Mouse (Mus musculus) brain, embryonic 14.5 days (tissue): ENCODE measurements around the gene Ihh. TPM values are rescaled to one million over a fixed set of nuclear protein-coding genes. Genes with fewer than 3 reads are reported as not detected.

Experiments
- DNase-seq: peaks from one replicate; pipeline ENCODE4 v3.0.0-alpha.2; 2011; ENCODE audit warnings: low read depth
- CTCF ChIP-seq: fragments of 200-500 bp; IDR thresholded peaks from 2 replicates; pipeline ENCODE4 v1.5.1; 2012; ENCODE audit warnings: inconsistent platforms, mild to moderate bottlenecking, moderate library complexity, borderline replicate concordance; ENCODE audit not compliant: insufficient read depth, insufficient read length; ENCODE audit errors: extremely low read depth
- POLR2A ChIP-seq: fragments of 200-500 bp; IDR thresholded peaks from 2 replicates; pipeline ENCODE4 v1.6.1; 2012; ENCODE audit warnings: mild to moderate bottlenecking, inconsistent platforms, borderline replicate concordance; ENCODE audit not compliant: poor library complexity, insufficient read depth, insufficient read length, severe bottlenecking; ENCODE audit errors: extremely low read depth
- polyA plus RNA-seq: library from polyadenylated mRNA; depleted of rRNA; stranded (reverse); fragments of >200 nt; gene quantifications from 2 replicates; pipeline ENCODE4 v1.2.3, GENCODE M21; 2012; rRNA removed

Ihh gene
- polyA plus RNA-seq, 1 experiment, result 0.57 TPM

- TF ChIP-seq POLR2A (no peak), CTCF (no peak)
- no peak for DNase-seq
These were observed 53.5 kb downstream of the Ihh start for GRCm38 (mm10) chr1:74897976-74898375.

Other genes starting within 250 kb of the Ihh start
- gene Cyp27a1, start 238.1 kb downstream of the Ihh start, polyA plus RNA-seq, result 2.0 and 2.1 TPM in 2 replicates
- gene Prkag3, start 202.5 kb downstream of the Ihh start, polyA plus RNA-seq, result 0.09 and 0.10 TPM in 2 replicates
- 4.4 and 9.1 TPM in 2 replicates for gene Wnt6, start 179.8 kb downstream of the Ihh start, polyA plus RNA-seq
- gene Wnt10a, start 160.2 kb downstream of the Ihh start, polyA plus RNA-seq, result 0.73 and 0.77 TPM in 2 replicates
- 51.5 and 90.9 TPM in 2 replicates for gene Cdk5r2, start 96.7 kb downstream of the Ihh start, polyA plus RNA-seq
- gene Fev, start 66.3 kb downstream of the Ihh start, polyA plus RNA-seq, result 0.47 and 3.4 TPM in 2 replicates
- 0.44 and 1.1 TPM in 2 replicates for gene Cryba2, start 58.5 kb downstream of the Ihh start, polyA plus RNA-seq
- gene Cfap65, start 16.1 kb downstream of the Ihh start, polyA plus RNA-seq, result 2.4 and 3.9 TPM in 2 replicates
- 2.4 and 2.6 TPM in 2 replicates for gene Nhej1, start 173.5 kb upstream of the Ihh start, polyA plus RNA-seq
- gene Slc23a3, start 182.2 kb upstream of the Ihh start, polyA plus RNA-seq, result 0.06 TPM in 1 of 2 replicates, not detected in the other
- 59.8 and 64.9 TPM in 2 replicates for gene Cnppd1, start 191.0 kb upstream of the Ihh start, polyA plus RNA-seq
- gene Retreg2, start 191.1 kb upstream of the Ihh start, polyA plus RNA-seq, result 184 and 196 TPM in 2 replicates
- 47.4 and 58.5 TPM in 2 replicates for gene Zfand2b, start 217.0 kb upstream of the Ihh start, polyA plus RNA-seq
- 32.6 and 40.9 TPM in 2 replicates for gene Abcb6, start 228.7 kb upstream of the Ihh start, polyA plus RNA-seq
- gene Ankzf1, start 240.5 kb upstream of the Ihh start, polyA plus RNA-seq, result 22.6 and 34.6 TPM in 2 replicates
- 63.2 and 68.4 TPM in 2 replicates for gene Atg9a, start 240.5 kb upstream of the Ihh start, polyA plus RNA-seq